Mouse (Mus musculus) E14TG2a.4 (cell line): Measurements from ENCODE around the gene Akt1.

Experiments used
- H3K27me3 ChIP-seq: 2 replicates; pipeline ENCODE4 v1.6.1; 2014; ENCODE audit warnings: low read length, control low read depth; ENCODE audit not compliant: insufficient read depth
- H3K36me3 ChIP-seq: 2 replicates; pipeline ENCODE4 v1.6.1; 2014; ENCODE audit warnings: low read length, control low read depth; ENCODE audit not compliant: insufficient read depth
- H3K4me1 ChIP-seq: replicated peaks from 2 replicates; pipeline ENCODE4 v1.6.1; 2014; ENCODE audit warnings: low read depth, low read length, control low read depth
- H3K4me3 ChIP-seq: replicated peaks from 2 replicates; pipeline ENCODE4 v1.5.1; 2014; ENCODE audit warnings: mild to moderate bottlenecking, low read length
- H3K9me3 ChIP-seq: 2 replicates; pipeline ENCODE4 v1.6.1; 2014; ENCODE audit warnings: low read length, control low read depth
- CTCF ChIP-seq: conservative IDR thresholded peaks from 2 replicates; pipeline ENCODE4 v1.5.1; 2014; ENCODE audit warnings: low read length
- NANOG ChIP-seq: IDR thresholded peaks from 2 replicates; pipeline ENCODE4 v1.6.1; 2014; ENCODE audit warnings: borderline replicate concordance, low read length, mixed read lengths
- POU5F1 ChIP-seq: IDR thresholded peaks from 2 replicates; pipeline ENCODE4 v1.6.1; 2014; ENCODE audit warnings: low read length, borderline replicate concordance

The Akt1 gene

DNA sequence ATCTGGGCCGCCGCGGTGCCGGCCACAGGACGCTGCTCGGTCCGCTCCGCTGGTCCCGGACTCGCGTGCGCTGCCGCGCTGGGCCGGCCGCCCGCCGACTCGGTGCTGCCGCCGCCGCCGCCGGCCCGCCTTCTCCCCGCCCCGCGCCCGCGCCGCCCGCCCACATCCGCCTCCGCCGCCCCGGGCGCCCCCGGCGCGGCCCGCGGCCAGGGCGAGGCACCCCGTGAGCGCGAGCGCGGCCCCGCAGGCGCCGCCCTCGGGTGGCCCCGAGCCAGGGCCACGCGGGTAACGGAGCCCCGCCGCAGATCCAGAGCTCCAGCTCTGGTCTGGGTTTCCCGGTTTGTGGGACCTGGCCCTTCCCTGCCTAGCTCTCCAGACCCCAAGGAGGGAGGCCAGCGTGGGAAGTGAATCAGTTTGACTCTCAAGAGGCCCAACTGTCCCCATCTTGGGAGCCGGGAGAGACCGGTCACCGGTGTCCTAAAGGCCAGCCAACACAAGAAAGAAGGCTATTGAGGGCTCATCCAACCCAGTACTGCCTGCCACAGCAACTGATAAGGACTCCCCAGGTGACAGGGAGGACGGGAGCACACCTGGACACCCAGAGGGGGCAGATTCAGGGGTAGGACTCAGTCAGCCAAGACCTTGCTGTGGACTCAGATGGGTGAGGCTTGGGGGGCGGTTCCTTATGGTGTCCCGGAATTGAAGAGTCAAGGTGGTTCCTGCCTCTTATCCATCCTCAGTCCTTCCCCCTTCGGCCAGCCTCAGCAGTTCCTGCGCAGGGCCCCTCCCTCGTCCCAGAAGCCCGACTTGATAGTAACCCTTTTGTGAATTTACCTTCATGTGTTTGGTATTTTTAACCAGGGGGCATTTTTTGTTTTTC is at the start of gene Akt1:
Gene Akt1, minus strand, starts transcription at position 753 of the 880 bp plus-strand sequence.
- TF ChIP-seq POU5F1 (no peak), CTCF (no peak), NANOG (no peak)
- Histone ChIP-seq H3K4me1 (peaks cover 65% of the 10 kb centered on the region), H3K4me3 (peak within 1 kb of the TSS; percentile 83)

DNA sequence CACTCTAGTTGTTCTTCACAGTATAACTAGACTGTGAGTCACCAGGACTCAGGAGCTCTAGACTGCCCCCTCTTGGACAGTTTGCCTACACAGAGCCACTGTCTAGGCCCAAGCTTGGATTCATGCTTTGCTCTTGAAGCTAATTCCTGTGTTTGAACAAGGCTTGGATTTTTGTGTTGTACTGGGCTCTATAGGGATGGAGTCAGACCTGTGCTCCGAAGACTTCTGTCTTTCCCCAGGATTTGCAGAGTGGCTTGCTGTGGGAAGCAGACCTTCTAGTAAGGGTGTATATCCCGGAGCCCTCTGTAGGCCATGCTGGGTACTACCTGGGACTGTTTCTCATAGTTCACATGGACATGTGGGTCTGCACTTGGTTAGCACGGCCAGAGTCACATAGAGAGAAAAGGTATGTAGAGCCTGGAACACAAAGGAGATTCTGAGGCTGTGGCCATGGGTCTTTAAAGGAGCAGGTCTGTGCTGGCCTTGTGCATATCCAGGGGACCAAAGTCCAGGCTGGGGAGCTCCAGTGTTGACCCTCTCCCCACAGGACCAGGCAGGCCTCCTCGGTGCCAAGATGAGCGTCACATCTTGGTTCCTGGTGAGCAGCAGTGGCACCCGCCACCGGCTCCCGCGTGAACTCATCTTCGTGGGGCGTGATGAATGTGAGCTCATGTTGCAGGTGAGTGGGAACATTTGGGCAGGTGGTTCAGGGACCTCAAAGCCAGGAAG is 49.6 kb upstream of the Akt1 start:
- H3K27me3 ChIP-seq, result peaks cover 20% of the 10 kb centered on the region
- peaks cover 35% of the 10 kb centered on the region for H3K36me3 ChIP-seq
- TF ChIP-seq POU5F1 (no peak), CTCF (peak; percentile 94), NANOG (no peak)
- no peak overlapping the region for H3K4me3 ChIP-seq
- H3K4me1 ChIP-seq, result peaks cover 42% of the 10 kb centered on the region
- H3K9me3 ChIP-seq, result no peaks in the 10 kb centered on the region

More for the DNA sequence above, at the start of gene Akt1:
- no peaks in the 10 kb centered on the region for H3K9me3 ChIP-seq
- H3K27me3 ChIP-seq, result peaks cover 44% of the 10 kb centered on the region
- peaks cover 19% of the 10 kb centered on the region for H3K36me3 ChIP-seq

DNA sequence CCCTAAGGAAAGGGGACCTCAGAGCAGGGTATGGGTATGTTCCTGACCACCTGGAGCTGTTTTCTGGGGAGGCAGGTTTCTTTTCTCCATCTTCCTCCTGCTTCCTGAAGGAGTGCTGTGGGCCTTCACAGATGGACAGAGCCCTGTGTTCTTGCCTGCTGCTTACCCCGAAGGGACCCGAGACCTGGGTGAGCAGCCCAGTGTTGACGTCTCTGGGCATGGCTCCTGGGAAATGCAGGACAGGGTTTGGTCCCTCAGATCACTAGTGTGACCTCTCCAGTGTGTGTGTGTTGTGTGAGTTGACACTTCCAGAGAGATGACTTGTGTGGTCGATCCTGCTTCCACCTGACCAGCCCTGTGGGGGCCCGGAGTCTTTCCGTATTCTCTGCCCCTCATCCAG is 48.8 kb upstream of the Akt1 start:
- no peaks in the 10 kb centered on the region for H3K9me3 ChIP-seq
- H3K4me3 ChIP-seq, result peak overlapping the region; percentile 93; the same call in 1 of the 2 replicates
- peaks cover 47% of the 10 kb centered on the region for H3K4me1 ChIP-seq
- H3K27me3 ChIP-seq, result peaks cover 22% of the 10 kb centered on the region
- TF ChIP-seq CTCF (no peak), NANOG (no peak), POU5F1 (no peak)
- H3K36me3 ChIP-seq, result peaks cover 34% of the 10 kb centered on the region

DNA sequence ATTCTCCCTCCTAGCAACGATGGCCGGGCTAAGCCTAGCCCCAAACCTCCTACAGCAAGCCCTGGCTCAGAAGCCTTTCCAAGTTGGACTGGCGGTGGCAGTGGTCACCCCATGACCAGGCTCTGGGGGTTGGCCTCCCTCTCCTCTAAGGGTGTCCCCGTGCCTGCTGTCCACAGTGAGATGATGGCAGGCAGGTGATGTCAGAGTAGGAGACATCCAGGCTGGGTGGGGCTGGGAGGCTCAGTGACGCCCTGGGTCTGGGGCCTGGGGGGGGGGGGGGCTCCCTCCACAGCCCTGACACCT is 48.3 kb upstream of the Akt1 start:
- Histone ChIP-seq H3K9me3 (no peaks in the 10 kb centered on the region), H3K27me3 (peaks cover 22% of the 10 kb centered on the region), H3K36me3 (peaks cover 34% of the 10 kb centered on the region), H3K4me3 (peak overlapping the region; percentile 93), H3K4me1 (peaks cover 47% of the 10 kb centered on the region)
- TF ChIP-seq POU5F1 (no peak), CTCF (no peak), NANOG (no peak)

DNA sequence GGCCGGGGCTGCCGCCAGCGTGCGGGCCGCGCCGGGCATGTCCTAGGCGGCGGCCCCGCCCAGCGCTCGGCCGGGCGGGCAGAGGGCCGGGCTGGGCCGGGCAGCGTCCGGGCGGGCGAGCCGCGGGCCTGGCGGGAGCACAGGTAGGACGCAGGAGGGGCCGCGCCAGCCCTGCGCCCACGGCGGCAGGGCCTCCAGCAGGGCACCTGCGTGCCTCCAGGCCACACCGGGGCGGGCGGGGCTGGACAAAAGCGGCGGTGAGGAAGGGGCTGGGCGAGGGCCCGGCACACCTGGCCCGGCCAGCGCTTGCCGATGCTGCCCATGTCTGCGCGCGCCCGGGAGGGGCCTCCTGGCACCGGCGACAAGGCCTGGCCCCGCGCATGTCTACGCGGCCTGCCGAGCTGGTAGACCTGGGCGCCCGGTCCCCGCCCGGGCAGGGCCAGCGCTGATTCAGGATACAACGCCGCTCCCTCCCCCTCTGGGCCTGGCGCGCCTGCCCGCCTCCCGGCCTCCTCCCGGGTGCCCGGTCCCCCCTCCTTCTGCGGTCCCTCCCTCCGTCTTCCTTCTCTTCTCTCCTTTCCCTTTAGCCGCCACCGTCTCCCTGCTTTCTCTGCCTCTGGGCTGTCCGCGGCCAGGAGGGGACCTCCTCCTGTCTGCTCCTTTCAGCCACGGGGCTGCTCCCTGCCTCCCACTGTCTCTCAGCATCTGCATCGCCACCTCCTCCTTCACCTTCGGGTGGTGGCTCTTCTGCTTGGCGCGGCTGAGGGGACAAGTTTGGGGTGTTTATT is 47.8 kb upstream of the Akt1 start:
- H3K36me3 ChIP-seq, result peaks cover 29% of the 10 kb centered on the region
- TF ChIP-seq NANOG, result no peak
- no peak for TF ChIP-seq POU5F1
- TF ChIP-seq CTCF, result no peak
- peak overlapping the region; percentile 93 for H3K4me3 ChIP-seq
- H3K9me3 ChIP-seq, result no peaks in the 10 kb centered on the region
- H3K27me3 ChIP-seq, result peaks cover 22% of the 10 kb centered on the region
- H3K4me1 ChIP-seq, result peaks cover 52% of the 10 kb centered on the region

DNA sequence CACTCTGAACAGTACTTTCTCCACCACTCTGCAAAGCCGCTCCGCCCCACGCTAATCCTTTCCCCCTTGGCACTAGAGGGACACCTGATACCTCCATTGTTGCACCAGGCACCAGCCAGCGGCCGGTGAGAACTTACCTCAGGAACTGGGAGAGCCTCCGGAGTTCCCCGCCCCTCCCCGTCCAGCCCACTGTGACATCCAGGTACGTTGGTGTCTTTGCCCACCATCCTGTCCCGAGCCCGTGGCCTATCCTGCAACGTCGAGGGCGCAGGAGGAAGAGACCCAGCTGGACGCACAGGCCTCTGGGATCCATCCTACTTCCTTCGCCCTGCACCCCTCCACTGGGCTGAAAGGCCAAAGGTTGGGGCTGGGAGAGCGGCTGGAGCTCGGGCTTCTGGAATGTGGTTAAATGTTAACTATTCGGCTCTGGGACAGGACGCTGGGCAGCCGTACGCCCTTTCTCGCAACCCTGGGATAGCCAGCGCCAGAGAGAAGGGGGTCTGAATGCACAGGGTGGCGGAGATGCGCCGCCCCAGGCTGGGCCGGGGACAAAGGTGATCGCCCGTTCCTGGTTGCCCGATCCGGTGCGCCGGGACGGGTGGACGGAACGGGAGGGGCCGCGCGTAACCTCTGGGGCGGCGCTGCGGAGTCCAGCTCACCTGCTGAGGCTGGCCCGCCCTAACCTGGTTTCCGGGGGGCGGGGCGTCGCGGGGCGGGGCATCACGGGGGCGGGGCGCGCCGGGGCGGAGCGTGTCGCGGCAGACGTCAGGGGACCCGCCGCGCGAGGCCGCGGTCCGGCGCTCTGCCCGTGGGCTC is 46.9 kb upstream of the Akt1 start:
- no peak for TF ChIP-seq CTCF
- TF ChIP-seq NANOG, result no peak
- no peak for TF ChIP-seq POU5F1
- H3K9me3 ChIP-seq, result no peaks in the 10 kb centered on the region
- H3K27me3 ChIP-seq, result peaks cover 22% of the 10 kb centered on the region

DNA sequence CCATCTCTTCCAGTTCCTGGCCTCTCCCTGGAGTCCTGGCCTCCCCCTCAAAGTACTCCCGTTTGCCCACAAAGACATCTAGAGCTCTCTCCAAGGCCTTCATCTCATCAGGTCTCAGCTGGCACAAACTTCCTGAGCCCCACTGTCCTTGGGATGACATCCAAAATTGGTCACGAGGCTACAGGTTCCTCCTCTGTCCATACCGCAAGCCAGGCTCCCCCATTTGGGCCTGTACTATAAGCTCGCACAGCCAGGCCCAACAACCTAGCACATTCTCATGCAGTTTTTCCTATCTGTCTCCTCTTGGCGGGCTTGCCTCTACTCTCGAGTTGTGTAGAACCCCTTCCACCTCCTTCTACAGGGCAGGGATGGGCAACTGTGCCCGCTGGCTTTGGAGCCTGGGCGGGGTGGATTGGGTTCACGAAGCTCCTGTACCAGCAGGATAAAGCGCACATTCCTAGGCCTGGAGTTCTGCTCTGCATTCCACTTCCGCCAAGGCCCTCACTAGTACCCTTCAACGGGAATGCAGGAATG is 46.3 kb upstream of the Akt1 start:
- Histone ChIP-seq H3K36me3 (peaks cover 14% of the 10 kb centered on the region), H3K9me3 (no peaks in the 10 kb centered on the region), H3K27me3 (peaks cover 22% of the 10 kb centered on the region), H3K4me1 (peaks cover 65% of the 10 kb centered on the region), H3K4me3 (peak overlapping the region; percentile 93)
- TF ChIP-seq POU5F1, result no peak
- TF ChIP-seq CTCF, result no peak
- no peak for TF ChIP-seq NANOG

More for the DNA sequence above, 46.9 kb upstream of the Akt1 start:
- H3K36me3 ChIP-seq, result peaks cover 21% of the 10 kb centered on the region
- H3K4me3 ChIP-seq, result peak overlapping the region; percentile 93
- H3K4me1 ChIP-seq, result peaks cover 59% of the 10 kb centered on the region
